Mouse (Mus musculus) embryonic facial prominence, embryonic 14.5 days (tissue): ENCODE results near the gene Ankrd24. TPM values are rescaled to one million over a fixed set of nuclear protein-coding genes. Genes with fewer than 3 reads are reported as not detected.
A peak's percentile ranks its signal among the peaks of the same experiment; 100 is the strongest.

Experiments
- ATAC-seq: fragments of 200-750 bp; cut with Nextera tagmentation; 2 replicates; pipeline ENCODE4 v1.8.0; 2017; ENCODE audit warnings: low read depth, moderate number of reproducible peaks, moderate TSS enrichment
- DNase-seq: peaks from one replicate; pipeline ENCODE4 v3.0.0-alpha.2; 2015; ENCODE audit warnings: low spot score
- H3K27ac ChIP-seq: fragments of 300-500 bp; sonication (generic); replicated peaks from 2 replicates; pipeline ENCODE4 v1.5.1; 2014; ENCODE audit warnings: low read depth, mild to moderate bottlenecking, low read length, moderate library complexity
- H3K27me3 ChIP-seq: fragments of 300-500 bp; sonication (generic); replicated peaks from 2 replicates; pipeline ENCODE4 v1.6.1; 2014; ENCODE audit warnings: low read length; ENCODE audit not compliant: control insufficient read depth, insufficient read depth
- H3K36me3 ChIP-seq: fragments of 300-500 bp; sonication (generic); 2 replicates; pipeline ENCODE4 v1.6.1; 2014; ENCODE audit warnings: low read length, mixed read lengths; ENCODE audit not compliant: control insufficient read depth, insufficient read depth
- H3K4me1 ChIP-seq: fragments of 300-500 bp; sonication (generic); 2 replicates; pipeline ENCODE4 v1.6.1; 2014; ENCODE audit warnings: antibody characterized with exemption, low read length; ENCODE audit not compliant: control insufficient read depth, insufficient read depth
- H3K4me2 ChIP-seq: fragments of 300-500 bp; sonication (generic); 2 replicates; pipeline ENCODE4 v1.6.1; 2014; ENCODE audit warnings: low read depth, mild to moderate bottlenecking, low read length, moderate library complexity, mixed read lengths
- H3K4me3 ChIP-seq: fragments of 300-500 bp; sonication (generic); 2 replicates; pipeline ENCODE4 v1.5.1; 2014; ENCODE audit warnings: low read depth, mild to moderate bottlenecking, low read length
- H3K9ac ChIP-seq: fragments of 300-500 bp; sonication (generic); 2 replicates; pipeline ENCODE4 v1.6.1; 2014; ENCODE audit warnings: low read depth, mild to moderate bottlenecking, low read length, moderate library complexity, mixed read lengths
- H3K9me3 ChIP-seq: fragments of 300-500 bp; sonication (generic); 2 replicates; pipeline ENCODE4 v1.6.1; 2016; ENCODE audit warnings: low read length; ENCODE audit not compliant: control insufficient read depth
- WGBS: fragments of 180-500 bp; shearing (Covaris S2); extraction: QIAGEN DNeasy Blood & Tissue Kit; methylation state at CpG from one replicate; pipeline ENCODE4 v1.1.7; 2014; 5-methylcytosine and 5-hydroxymethylcytosine counted together
- polyA plus RNA-seq: library from polyadenylated mRNA; unstranded; fragments of >200 nt; fragmentation: Nextera tagmentation; extraction: Ambion mirVana; gene quantifications from 2 replicates; pipeline ENCODE4 v1.2.1, GENCODE M21; 2014

Ankrd24 gene
- 7.2 and 7.3 TPM in 2 replicates for polyA plus RNA-seq

GRCm38 (mm10) chr10:81628390-81628789 lies at the start of gene Ankrd24:
Gene Ankrd24 (plus strand): TSS chr10:81628540.
- Histone ChIP-seq H3K9ac (peak within 1 kb of the TSS; percentile 79), H3K27ac (peak within 1 kb of the TSS; percentile 92), H3K4me2 (peak within 1 kb of the TSS; percentile 85), H3K9me3 (no peaks in the 10 kb centered on the region), H3K27me3 (no peaks in the 10 kb centered on the region), H3K4me1 (peaks cover 9% of the 10 kb centered on the region), H3K36me3 (peaks cover 25% of the 10 kb centered on the region), H3K4me3 (peak within 1 kb of the TSS; percentile 75)
- DNase-seq (no peak), ATAC-seq (no peak)
- 77% methylated on average over 14 of the region's 16 CpGs for WGBS

GRCm38 (mm10) chr10:81579967-81580366 lies 48.4 kb upstream of the Ankrd24 start:
- H3K4me1 ChIP-seq = peaks cover 20% of the 10 kb centered on the region
- no peak overlapping the region for H3K9ac ChIP-seq
- no peaks in the 10 kb centered on the region for H3K27me3 ChIP-seq
- H3K36me3 ChIP-seq = peaks cover 40% of the 10 kb centered on the region
- no peak overlapping the region for H3K4me3 ChIP-seq
- no peak overlapping the region; the same call in 1 of the 2 replicates for H3K4me2 ChIP-seq
- H3K9me3 ChIP-seq = no peaks in the 10 kb centered on the region
- ATAC-seq (no peak), DNase-seq (no peak)
- H3K27ac ChIP-seq = no peak overlapping the region
- 48% methylated on average over 2 of the region's 4 CpGs for WGBS

- ATAC-seq = no peak
- peaks cover 46% of the 10 kb centered on the region for H3K36me3 ChIP-seq
Measured at GRCm38 (mm10) chr10:81580441-81581070, 47.8 kb upstream of the Ankrd24 start.

GRCm38 (mm10) chr10:81583347-81583746 lies 45.0 kb upstream of the Ankrd24 start:
- Histone ChIP-seq H3K27me3 (no peaks in the 10 kb centered on the region), H3K4me2 (no peak overlapping the region), H3K9ac (no peak overlapping the region), H3K4me1 (peaks cover 9% of the 10 kb centered on the region; the same call in 1 of the 2 replicates), H3K4me3 (no peak overlapping the region), H3K36me3 (peaks cover 61% of the 10 kb centered on the region), H3K9me3 (no peaks in the 10 kb centered on the region), H3K27ac (no peak overlapping the region)
- ATAC-seq (no peak), DNase-seq (no peak)
- 64% methylated on average over 6 of the region's 6 CpGs for WGBS

More at GRCm38 (mm10) chr10:81580441-81581070, 47.8 kb upstream of the Ankrd24 start:
- Histone ChIP-seq H3K4me2 (no peak overlapping the region; the same call in 1 of the 2 replicates), H3K4me3 (no peak overlapping the region), H3K9me3 (no peaks in the 10 kb centered on the region), H3K27ac (no peak overlapping the region), H3K9ac (no peak overlapping the region), H3K27me3 (no peaks in the 10 kb centered on the region), H3K4me1 (peaks cover 17% of the 10 kb centered on the region)
- no peak for DNase-seq
- 30% methylated on average over 16 of the region's 25 CpGs for WGBS

GRCm38 (mm10) chr10:81588739-81589138 lies 39.6 kb upstream of the Ankrd24 start:
- H3K4me1 ChIP-seq = no peaks in the 10 kb centered on the region
- no peak overlapping the region for H3K4me3 ChIP-seq
- H3K27me3 ChIP-seq = no peaks in the 10 kb centered on the region
- no peak overlapping the region for H3K27ac ChIP-seq
- ATAC-seq = no peak
- H3K9ac ChIP-seq = no peak overlapping the region
- no peak overlapping the region for H3K4me2 ChIP-seq
- 61% methylated on average over 7 of the region's 7 CpGs for WGBS
- DNase-seq = no peak
- peaks cover 59% of the 10 kb centered on the region for H3K36me3 ChIP-seq
- no peaks in the 10 kb centered on the region for H3K9me3 ChIP-seq

GRCm38 (mm10) chr10:81591846-81592245 lies 36.5 kb upstream of the Ankrd24 start:
- no peak for DNase-seq

GRCm38 (mm10) chr10:81592631-81593030 lies 35.7 kb upstream of the Ankrd24 start:
- no peak overlapping the region for H3K4me2 ChIP-seq
- H3K9me3 ChIP-seq = no peaks in the 10 kb centered on the region
- H3K27ac ChIP-seq = no peak overlapping the region
- H3K9ac ChIP-seq = no peak overlapping the region
- H3K27me3 ChIP-seq = no peaks in the 10 kb centered on the region
- 83% methylated on average over 7 of the region's 7 CpGs for WGBS
- peaks cover 26% of the 10 kb centered on the region for H3K4me1 ChIP-seq
- H3K4me3 ChIP-seq = no peak overlapping the region
- peaks cover 21% of the 10 kb centered on the region for H3K36me3 ChIP-seq
- DNase-seq = no peak
- ATAC-seq = no peak

More at GRCm38 (mm10) chr10:81591846-81592245, 36.5 kb upstream of the Ankrd24 start:
- no peak for ATAC-seq
- peaks cover 29% of the 10 kb centered on the region for H3K36me3 ChIP-seq
- H3K4me2 ChIP-seq = no peak overlapping the region
- H3K4me1 ChIP-seq = peaks cover 20% of the 10 kb centered on the region
- no peaks in the 10 kb centered on the region for H3K27me3 ChIP-seq
- no peak overlapping the region for H3K27ac ChIP-seq
- H3K9ac ChIP-seq = no peak overlapping the region
- no peaks in the 10 kb centered on the region for H3K9me3 ChIP-seq
- 65% methylated on average over 8 of the region's 9 CpGs for WGBS
- H3K4me3 ChIP-seq = no peak overlapping the region

GRCm38 (mm10) chr10:81593223-81593622 lies 35.1 kb upstream of the Ankrd24 start:
- H3K36me3 ChIP-seq = peaks cover 15% of the 10 kb centered on the region
- H3K27ac ChIP-seq = no peak overlapping the region
- DNase-seq = no peak
- H3K4me2 ChIP-seq = no peak overlapping the region
- 73% methylated on average over 4 of the region's 4 CpGs for WGBS
- no peak for ATAC-seq
- no peaks in the 10 kb centered on the region for H3K9me3 ChIP-seq
- no peak overlapping the region for H3K9ac ChIP-seq
- peaks cover 30% of the 10 kb centered on the region for H3K4me1 ChIP-seq
- H3K4me3 ChIP-seq = no peak overlapping the region
- no peaks in the 10 kb centered on the region for H3K27me3 ChIP-seq

- Histone ChIP-seq H3K9ac (no peak overlapping the region), H3K36me3 (peaks cover 8% of the 10 kb centered on the region), H3K4me3 (no peak overlapping the region), H3K9me3 (no peaks in the 10 kb centered on the region), H3K4me2 (no peak overlapping the region), H3K27ac (no peak overlapping the region), H3K4me1 (peaks cover 30% of the 10 kb centered on the region), H3K27me3 (no peaks in the 10 kb centered on the region)
- ATAC-seq (no peak), DNase-seq (no peak)
- 73% methylated on average over 18 of the region's 18 CpGs for WGBS
Measured at GRCm38 (mm10) chr10:81593935-81594334, 34.4 kb upstream of the Ankrd24 start.
